9 mouse cellular contexts compared by ENCODE assay signal in the genomic region with DNA sequence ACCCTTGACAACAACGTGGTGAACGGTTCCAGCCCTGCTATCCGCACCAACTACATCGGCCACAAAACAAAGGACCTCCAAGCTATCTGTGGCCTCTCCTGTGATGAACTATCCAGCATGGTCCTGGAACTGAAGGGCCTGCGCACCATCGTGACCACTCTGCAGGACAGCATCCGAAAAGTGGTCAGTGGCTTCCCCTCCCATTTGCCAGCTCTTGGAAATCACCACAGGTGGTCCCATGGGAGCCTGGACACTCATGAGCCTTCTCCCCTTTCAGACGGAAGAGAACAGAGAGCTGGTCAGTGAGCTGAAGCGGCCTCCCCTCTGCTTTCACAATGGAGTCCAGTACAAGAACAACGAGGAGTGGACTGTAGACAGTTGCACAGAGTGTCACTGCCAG. TPM values are rescaled to one million over a fixed set of nuclear protein-coding genes. Genes with fewer than 3 reads are reported as not detected.
DNase-seq lines count a peak whose midpoint lies in the region; ATAC-seq and TF ChIP-seq lines count a peak whose summit lies in the region.
"Had no signal": no experiment of that assay in that cellular context is flagged by ENCODE, and none has a peak within 500 bp of the region (broad histone marks: within the 10 kb centered on the region; RNA-seq: fewer than 3 reads in every experiment).

No protein-coding gene starts in this region.

- no peak for TF ChIP-seq CTCF in heart, postnatal 0 days (IDR thresholded peaks at IDR 0.05; ENCODE audit: low read depth)
- no peak for TF ChIP-seq CTCF in intestine, postnatal 0 days (IDR thresholded peaks at IDR 0.05; ENCODE audit: low read depth)
- no peak for TF ChIP-seq CTCF in thymus, adult 2 months (IDR thresholded peaks at IDR 0.05; ENCODE audit: borderline replicate concordance, control insufficient read depth, extremely low read depth, insufficient read depth, low read length, poor library complexity)

- peaks cover 6% of the 10 kb centered on the region for H3K36me3 ChIP-seq in heart, postnatal 0 days (replicated peaks; ENCODE audit: control insufficient read depth, insufficient read depth, low read length)
- H3K36me3 ChIP-seq in intestine, postnatal 0 days (ENCODE audit: control insufficient read depth, insufficient read depth), result peaks cover 35% of the 10 kb centered on the region
- no peaks in the 10 kb centered on the region for H3K36me3 ChIP-seq in thymus, adult 2 months (ENCODE audit: control insufficient read depth, insufficient read depth, low read length)

- H3K9me3 ChIP-seq in heart, postnatal 0 days (replicated peaks; ENCODE audit: control insufficient read depth, low read length), result no peaks in the 10 kb centered on the region
- no peaks in the 10 kb centered on the region for H3K9me3 ChIP-seq in intestine, postnatal 0 days (ENCODE audit: control insufficient read depth)

- DNase-seq in heart, postnatal 0 days (ENCODE audit: low spot score), result no peak
- DNase-seq in heart, postnatal 25 days (ENCODE audit: low spot score), result no peak
- peak; percentile 23 for DNase-seq in testis, postnatal 10 days (ENCODE audit: low spot score)
- DNase-seq in testis, postnatal 14 days (ENCODE audit: low spot score), result no peak
- no peak for DNase-seq in c-Kit-positive CD71-positive TER-119-positive erythroid progenitor cells, embryonic 14.5 days (ENCODE audit: low spot score)
- no peak for DNase-seq in adrenal gland, postnatal 4 days (ENCODE audit: low spot score in 2 of 2)
- no peak for DNase-seq in thymus, adult 2 months
- DNase-seq: cerebellum, adult 9-11 months had no signal

- ATAC-seq in heart, postnatal 0 days (ENCODE audit: insufficient read depth, low read depth), result no peak
- no peak for ATAC-seq in intestine, postnatal 0 days

- no peak overlapping the region for H3K9ac ChIP-seq in heart, postnatal 0 days (replicated peaks; ENCODE audit: low read depth, low read length)
- 0 out of 2 replicates have a peak overlapping the region, but pooled peaks have one; percentile 17 for H3K9ac ChIP-seq in intestine, postnatal 0 days (ENCODE audit: low read depth, low read length)

- no peak overlapping the region for H3K27ac ChIP-seq in heart, postnatal 0 days (ENCODE audit: low read depth)
- H3K27ac ChIP-seq in intestine, postnatal 0 days (ENCODE audit: low read depth, low read length), result no peak overlapping the region
- no peak overlapping the region for H3K27ac ChIP-seq in thymus, adult 2 months (ENCODE audit: control insufficient read depth, insufficient read depth, low read length)

- no peak for TF ChIP-seq POLR2A in thymus, adult 2 months (IDR thresholded peaks at IDR 0.05; ENCODE audit: control insufficient read depth, extremely low read depth, insufficient read depth, low read length, poor library complexity)

- intact Hi-C loops in heart, postnatal 25 days (cut with DNase I), result loop anchor here (5.0 to 10.0 kb wide), 2 partner anchors 130 to 492 kb away; no protein-coding TSS in a partner anchor

- peak overlapping the region; percentile 4; the same call in 1 of the 2 replicates for H3K4me3 ChIP-seq in heart, postnatal 0 days (ENCODE audit: low read depth, low read length)
- H3K4me3 ChIP-seq in intestine, postnatal 0 days (ENCODE audit: low read depth, low read length), result peak overlapping the region; percentile 65; the same call in 1 of the 2 replicates
- H3K4me3 ChIP-seq in thymus, adult 2 months (ENCODE audit: control insufficient read depth, insufficient read depth, low read length), result no peak overlapping the region

- 79% methylated on average over 10 of the region's 10 CpGs for WGBS in heart, postnatal 0 days
- 83% methylated on average over 10 of the region's 10 CpGs for WGBS in intestine, postnatal 0 days
- WGBS in thymus, adult 2 months, result 92% methylated on average over 10 of the region's 10 CpGs

- H3K4me1 ChIP-seq in heart, postnatal 0 days (ENCODE audit: control insufficient read depth, insufficient read depth), result peaks cover 5% of the 10 kb centered on the region
- H3K4me1 ChIP-seq in intestine, postnatal 0 days (replicated peaks; ENCODE audit: control insufficient read depth, insufficient read depth, low read length), result no peaks in the 10 kb centered on the region
- H3K4me1 ChIP-seq in thymus, adult 2 months (replicated peaks; ENCODE audit: control insufficient read depth, insufficient read depth, low read length), result peaks cover 2% of the 10 kb centered on the region; the same call in 1 of the 2 replicates

- peak overlapping the region; percentile 93; the same call in 1 of the 2 replicates for H3K4me2 ChIP-seq in heart, postnatal 0 days (ENCODE audit: low read depth, low read length)
- H3K4me2 ChIP-seq in intestine, postnatal 0 days (replicated peaks; ENCODE audit: low read depth), result peak overlapping the region; percentile 83

- 0 out of 2 replicates have a peak, but pooled peaks cover 14% of the 10 kb centered on the region for H3K27me3 ChIP-seq in heart, postnatal 0 days (ENCODE audit: control insufficient read depth, insufficient read depth, low read length)
- no peaks in the 10 kb centered on the region for H3K27me3 ChIP-seq in intestine, postnatal 0 days (replicated peaks; ENCODE audit: control insufficient read depth, insufficient read depth, low read length)
- H3K27me3 ChIP-seq in thymus, adult 2 months (ENCODE audit: control insufficient read depth, insufficient read depth, low read length), result no peaks in the 10 kb centered on the region; the same call in 1 of the 2 replicates

- no peak for TF ChIP-seq EP300 in heart, postnatal 0 days (IDR thresholded peaks at IDR 0.05; ENCODE audit: low read depth)

RNA-seq across cellular contexts. Expression of a gene that starts 3.0 kb away (rescaled TPM):
- 62.6 and 68.1 TPM in 2 replicates for total RNA-seq in heart, postnatal 0 days (2014; rRNA removed; ENCODE audit: low replicate concordance)
- polyA plus RNA-seq in heart, postnatal 0 days (2015; fragmentation: Nextera tagmentation; extraction: Ambion mirVana), result 8.0 and 9.5 TPM in 2 replicates
- 10 to 100 TPM; 13.9 to 14.3 TPM for total RNA-seq in heart, postnatal 25 days (2021)
- polyA plus RNA-seq in intestine, postnatal 0 days (2015; fragmentation: Nextera tagmentation; extraction: Ambion mirVana), result 13.2 and 14.9 TPM in 2 replicates
- 10 to 100 TPM; 27.0 to 31.6 TPM for total RNA-seq in adrenal gland, postnatal 4 days (2021)
- 1.2 and 1.8 TPM in 2 replicates for polyA plus RNA-seq in thymus, adult 2 months (2012; rRNA removed)
